Mouse (Mus musculus) cerebellum, postnatal 10 days (tissue): ENCODE results near the gene Sap30bp.

ENCODE experiments used
- DNase-seq, 2 experiments: peaks; one replicate each; pipeline ENCODE4 v3.0.0; 2021; ENCODE audit warnings: mixed read lengths in 2 of 2

Sap30bp gene

GRCm38 (mm10) chr11:115906116-115906515 lies 27.0 kb upstream of the Sap30bp start:
- no peak for DNase-seq

DNA sequence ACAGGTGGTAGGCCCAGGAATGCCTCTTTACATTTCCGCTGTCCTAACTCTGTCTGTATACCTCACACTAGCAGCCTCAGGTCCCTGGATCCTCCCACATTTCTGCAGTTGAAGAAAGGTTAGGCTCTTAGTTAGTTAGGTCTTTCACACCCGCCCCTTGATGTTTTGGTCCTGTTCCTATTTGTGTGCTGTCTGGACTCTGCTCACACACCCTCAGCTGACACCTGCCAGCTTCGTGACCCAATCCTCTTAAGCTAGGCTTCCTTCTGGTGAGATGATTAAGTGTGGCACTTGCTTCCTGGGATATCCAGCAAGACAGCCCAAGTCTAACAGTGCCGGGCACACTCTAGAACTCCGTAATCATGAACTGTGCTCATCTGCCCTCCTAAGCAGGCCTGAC lies 26.6 kb upstream of the Sap30bp start:
- DNase-seq: no peak

GRCm38 (mm10) chr11:115911134-115911561 lies 21.9 kb upstream of the Sap30bp start:
- no peak for DNase-seq

DNA sequence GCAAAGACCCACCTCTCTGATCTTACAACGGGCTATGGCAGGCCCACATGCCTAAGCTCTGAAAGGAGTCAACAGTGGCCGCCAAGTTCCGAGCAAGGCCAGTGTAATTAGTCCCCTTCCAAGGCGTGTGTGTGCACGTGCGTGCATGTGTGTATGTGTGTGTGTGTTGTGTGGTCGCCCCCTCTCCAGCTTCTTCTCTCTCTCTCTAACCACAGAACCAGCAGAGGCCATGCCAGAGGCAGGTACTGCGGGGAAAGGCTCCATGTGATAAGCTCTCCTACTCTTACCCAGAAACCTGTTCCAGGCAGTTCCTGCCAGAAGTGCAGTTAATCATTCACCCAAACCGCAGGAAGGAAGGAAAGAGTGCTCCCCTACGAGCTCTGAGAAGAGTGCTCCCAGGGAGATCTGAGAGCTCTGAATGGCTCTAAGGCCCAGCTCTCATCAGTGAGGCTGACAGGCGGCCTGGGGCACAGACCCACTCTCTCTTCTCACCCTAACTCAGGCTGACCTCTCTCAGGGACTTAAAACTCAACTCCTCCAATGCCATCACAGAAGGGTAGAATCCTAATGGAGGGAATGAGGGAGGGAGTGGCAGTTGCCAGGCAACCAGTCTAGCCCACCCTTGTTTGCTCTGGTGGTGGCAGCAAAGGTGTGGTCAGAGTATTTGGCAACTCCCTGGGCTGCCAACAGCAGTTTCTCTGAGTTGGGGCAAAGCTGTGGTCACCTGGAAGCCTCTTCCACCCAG lies 21.3 kb upstream of the Sap30bp start, which contains the start of gene Smim6:
Gene Smim6 (plus strand): TSS at position 386 of the 745 bp plus-strand sequence.
- no peak for DNase-seq

DNA sequence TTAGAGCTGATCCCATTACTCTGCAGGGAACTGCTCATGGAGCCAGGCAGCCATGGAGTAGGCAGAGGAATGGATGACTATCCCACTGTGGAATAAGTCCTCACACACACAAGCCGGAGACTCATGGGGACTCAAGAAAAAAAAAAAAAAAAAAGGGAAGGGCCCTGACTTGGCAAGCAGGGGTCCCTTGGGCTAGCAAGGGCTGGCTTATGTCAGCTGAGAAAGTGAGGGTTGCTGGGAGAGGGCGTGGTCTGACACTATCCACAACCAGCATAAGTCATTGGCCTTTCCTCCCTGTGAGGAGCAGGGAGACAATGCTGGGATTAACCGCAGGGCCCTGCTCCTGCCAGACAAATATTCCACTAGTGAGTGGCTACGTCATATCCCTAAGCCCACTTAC lies 16.5 kb upstream of the Sap30bp start:
- DNase-seq: no peak

- DNase-seq: no peak
Measured at GRCm38 (mm10) chr11:115918637-115919036, 14.4 kb upstream of the Sap30bp start.

DNA sequence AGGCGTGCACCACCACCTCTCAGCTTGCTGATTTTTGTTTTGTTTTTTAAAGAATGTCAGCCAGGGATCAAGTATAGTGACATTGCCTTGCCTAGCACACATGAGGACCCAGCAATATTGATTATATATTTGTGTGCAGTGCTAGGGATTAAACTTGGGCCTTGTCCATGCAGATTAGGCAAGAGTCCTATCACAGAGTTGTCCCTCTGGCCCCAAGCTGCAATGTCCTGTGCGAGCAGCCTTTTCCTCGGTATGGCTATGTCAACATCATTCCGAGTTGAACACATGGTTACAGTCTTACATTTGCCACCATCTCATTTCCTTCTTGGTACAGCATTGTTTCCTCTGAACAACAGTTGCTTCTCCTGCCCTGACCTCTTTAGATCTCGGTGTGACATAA lies 14.0 kb upstream of the Sap30bp start:
- no peak for DNase-seq

GRCm38 (mm10) chr11:115920110-115920818 lies 12.8 kb upstream of the Sap30bp start:
- DNase-seq: peak; percentile 75 to 80

DNA sequence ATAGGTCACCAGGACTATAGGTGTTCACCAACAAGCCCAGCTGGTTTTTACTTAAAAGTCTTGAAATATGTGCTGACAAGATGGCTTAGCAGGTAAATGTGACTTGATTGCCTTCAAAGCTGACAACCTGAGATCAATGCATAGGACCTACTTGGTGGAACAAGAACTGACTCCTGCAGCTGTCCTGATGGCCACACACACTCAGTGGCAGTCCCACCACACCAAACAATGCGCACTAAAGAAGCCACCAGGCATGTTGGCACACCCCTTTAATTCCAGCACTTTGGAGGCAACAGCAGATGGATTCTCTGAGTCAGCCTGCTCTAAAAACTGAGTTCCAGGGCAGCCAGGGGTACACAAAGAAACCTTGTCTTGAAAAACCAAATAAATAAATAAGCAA lies 11.1 kb upstream of the Sap30bp start:
- no peak for DNase-seq

DNA sequence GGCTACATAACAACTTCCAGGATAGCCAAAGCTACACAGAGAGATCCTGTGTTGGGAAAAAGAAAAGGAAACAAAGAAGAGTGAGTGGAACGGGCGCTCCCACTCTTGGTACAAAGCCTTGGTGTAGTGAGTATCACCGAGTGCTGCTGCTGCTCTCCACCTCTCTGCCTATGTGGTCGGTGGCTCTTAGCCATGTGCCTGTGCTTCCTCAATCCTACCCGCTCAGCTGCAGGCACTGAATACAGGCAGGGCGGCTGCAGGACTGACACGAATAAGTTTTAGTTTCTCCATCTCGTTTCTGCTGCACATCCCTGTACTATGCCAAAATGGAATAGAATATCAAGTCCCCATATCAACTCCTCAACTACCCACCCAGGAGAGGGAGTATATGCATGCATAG lies 4.1 kb upstream of the Sap30bp start:
- no peak for DNase-seq

GRCm38 (mm10) chr11:115929818-115930217 lies 3.3 kb upstream of the Sap30bp start:
- no peak for DNase-seq

GRCm38 (mm10) chr11:115931235-115931634 lies 1.8 kb upstream of the Sap30bp start:
- no peak for DNase-seq

DNA sequence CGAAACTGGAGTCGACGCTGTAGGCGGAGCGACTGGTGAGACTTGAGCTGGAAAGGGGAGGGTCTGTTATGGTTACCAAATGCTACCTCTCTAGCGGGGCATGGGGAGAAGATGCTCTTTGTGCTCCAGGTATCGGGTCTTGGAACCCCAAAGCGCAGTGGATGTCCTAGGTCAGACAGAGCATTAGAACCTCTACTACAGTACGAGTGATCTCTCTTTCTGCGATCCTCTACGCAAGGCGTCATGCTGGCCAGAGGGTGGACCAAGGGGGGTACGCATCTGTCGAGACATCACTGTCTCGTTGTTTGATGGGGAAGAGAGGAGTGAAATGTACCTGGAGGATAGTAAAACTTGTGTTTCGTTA lies 647 bp downstream of the Sap30bp start:
- DNase-seq: no peak

DNA sequence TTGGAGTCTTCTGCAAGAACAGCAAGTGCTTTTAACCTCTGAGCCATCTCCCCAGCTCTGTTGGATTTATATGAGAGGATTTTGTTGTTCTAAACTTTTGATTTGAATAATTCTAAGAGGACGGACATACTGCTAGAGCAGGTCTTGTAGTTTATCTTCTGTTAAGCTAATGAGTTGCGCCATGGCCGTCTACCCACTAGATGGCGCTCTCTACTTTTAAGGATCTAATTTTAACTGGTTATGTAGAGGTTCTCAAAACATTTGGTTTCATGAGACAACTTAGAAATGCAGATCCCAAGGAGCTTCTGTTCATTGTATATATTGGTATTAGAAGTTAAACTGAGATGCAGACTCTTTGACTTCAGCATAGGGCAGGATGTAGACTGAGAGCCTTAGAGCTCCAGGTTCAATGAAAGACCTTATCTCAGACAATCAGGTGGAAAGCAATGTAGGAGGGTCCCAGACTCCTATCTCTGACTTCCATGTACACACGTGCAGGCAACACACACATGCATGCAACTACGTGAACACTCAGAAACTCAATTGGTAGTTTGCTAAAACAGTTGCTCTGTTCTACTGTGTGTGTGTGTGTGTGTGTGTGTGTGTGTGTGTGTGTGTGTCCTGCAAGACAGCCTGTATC lies 6.7 kb downstream of the Sap30bp start:
- peak; percentile 78 to 87 for DNase-seq

DNA sequence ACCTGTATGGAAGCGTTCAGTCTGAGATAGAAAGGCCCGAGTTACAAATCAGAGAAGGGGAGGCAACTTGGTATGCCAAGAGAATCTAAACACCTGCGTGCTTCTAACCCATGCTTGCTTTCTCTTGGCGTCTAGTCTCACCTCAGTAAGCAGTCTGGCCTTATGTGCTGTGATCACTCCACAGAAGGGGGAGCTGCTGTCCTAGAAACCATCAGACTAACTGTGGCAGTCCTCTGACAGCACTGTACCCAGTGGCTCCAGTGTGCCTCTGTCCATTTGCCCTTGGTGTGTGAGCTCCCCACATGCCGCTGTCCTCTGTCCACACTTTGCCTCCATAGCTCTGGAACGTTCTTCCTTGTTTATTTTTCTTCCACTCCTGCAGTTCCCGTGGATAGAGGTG lies 8.9 kb downstream of the Sap30bp start:
- DNase-seq: no peak

DNA sequence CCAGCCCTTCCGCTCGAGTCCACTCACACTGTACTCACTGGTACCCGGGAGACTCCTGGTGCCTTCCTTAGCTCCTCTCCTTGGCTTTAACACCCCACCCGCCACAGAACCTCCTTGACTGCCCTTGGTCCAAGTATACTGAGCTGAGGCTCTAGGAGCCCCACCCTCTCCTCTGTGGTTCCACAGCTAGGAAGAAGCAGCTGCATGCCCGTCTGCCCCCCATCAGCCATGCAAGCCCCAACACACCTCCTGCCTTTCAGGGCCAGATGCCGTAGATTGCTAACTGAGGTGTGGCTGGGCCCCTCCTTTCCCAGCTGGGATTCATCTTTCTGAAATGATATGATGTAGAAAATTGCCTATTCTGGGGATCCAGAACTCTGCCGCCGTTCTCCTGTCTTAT lies 12.2 kb downstream of the Sap30bp start:
- DNase-seq: no peak

GRCm38 (mm10) chr11:115946221-115946828 lies 13.2 kb downstream of the Sap30bp start:
- no peak for DNase-seq

DNA sequence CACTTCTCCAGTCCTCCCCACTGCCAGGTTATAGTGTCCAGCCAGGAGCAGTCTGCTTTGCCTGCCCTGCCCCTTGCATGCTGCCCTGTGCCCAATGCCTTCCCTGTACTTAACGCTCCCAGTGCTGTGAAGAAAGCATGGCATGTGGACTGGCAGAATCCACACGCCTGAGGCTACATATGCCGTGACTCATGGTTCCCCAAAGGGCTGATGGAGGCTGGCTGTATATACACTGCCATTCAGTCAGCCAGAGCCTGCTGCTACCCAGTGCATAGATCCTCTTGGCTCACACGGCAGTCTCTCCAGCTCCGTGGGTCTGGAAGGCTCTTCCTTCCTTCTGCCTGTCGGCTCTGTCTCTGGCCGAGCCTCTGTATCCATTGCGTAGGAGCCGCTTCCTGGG lies 15.2 kb downstream of the Sap30bp start:
- no peak for DNase-seq

DNA sequence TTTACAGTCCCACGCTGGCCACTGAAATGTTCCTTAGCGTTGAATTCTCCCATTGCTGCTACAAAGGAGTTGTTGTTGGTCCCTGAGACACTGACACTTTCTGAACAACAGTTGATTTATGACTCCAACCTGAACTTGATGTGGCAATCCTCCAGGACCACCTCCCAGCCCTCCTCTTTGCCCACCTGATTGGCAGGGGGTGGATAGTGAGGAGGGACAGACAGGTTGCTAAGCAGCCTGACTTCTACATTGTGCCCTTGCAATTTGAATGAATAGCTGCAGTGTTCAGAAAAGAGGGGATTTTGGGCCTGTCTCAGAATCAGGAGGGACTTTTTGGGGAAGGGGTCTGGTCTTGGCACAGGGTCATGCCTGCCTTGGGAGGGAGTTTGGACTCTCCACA lies 17.6 kb downstream of the Sap30bp start:
- DNase-seq: no peak

DNA sequence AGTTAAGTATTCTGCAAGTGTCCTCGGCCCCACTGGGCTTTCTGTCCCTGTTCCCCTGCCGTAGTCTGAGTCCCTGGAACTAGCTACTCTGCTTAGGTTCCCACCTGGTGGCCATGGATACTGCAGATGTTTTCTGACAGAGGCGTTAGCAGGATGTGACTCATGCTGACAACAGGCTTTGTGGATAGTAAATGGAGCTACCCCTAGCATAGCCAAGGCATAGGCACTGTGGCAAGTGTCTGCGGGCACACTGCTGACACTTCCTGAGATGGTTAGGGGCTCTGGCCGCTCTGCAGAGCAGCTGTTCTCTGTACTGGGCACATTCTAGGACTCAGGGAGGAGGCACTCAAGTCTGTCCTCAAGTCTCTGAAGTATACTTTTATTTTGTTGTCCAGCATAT lies 21.6 kb downstream of the Sap30bp start:
- no peak for DNase-seq

DNA sequence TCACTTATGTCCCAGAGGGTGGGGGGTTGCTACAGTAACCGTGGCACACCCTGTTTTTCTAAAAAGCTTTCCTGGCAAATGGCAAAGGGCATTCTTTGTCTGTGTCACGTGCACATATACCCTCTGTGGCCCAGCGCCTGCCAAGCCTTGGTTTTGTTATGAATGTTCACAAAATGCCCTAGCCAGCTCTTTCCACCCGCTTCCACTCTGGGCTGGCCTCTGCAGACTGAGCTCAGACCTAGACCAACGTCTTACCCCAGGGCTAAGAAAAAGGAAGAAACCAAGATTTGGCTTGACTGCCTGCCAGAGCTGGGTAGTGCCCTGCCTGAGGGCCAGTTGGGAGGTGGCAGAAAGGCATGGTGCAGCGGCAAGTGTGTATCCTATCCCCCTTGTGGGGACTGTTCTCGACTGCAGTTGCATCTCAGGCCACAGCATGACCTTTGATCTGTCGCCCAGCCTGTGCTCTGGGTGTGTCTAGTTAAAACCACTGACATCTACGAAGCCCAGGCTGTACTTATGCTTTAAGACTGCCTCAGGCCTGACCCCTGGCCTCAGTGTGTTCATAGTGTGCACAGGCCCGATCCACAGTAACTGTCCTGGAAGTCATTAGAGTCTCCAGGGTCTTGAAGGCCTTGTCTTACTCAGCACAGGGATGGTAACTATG lies 22.2 kb downstream of the Sap30bp start:
- DNase-seq: peak; percentile 31 to 38

DNA sequence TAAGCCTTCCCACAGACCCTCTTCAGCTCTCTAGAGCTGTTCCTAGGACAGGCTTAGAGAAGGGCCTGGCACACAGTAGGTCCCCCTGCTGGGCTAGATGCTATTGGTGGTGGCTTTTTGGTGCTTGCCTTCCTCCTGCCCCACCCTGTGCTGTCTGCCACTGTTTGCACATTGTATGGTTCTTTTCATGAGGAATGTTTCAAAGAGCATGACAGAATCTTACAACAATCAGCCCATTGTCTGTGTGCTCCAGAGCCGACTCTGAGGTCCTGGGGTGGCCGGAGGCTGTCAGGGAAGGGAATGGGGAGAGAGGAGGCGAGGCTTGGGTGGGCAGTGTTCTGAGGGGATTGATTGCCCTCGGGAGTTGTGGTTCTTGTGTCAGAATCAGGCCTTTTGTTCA lies 23.4 kb downstream of the Sap30bp start:
- no peak for DNase-seq

DNA sequence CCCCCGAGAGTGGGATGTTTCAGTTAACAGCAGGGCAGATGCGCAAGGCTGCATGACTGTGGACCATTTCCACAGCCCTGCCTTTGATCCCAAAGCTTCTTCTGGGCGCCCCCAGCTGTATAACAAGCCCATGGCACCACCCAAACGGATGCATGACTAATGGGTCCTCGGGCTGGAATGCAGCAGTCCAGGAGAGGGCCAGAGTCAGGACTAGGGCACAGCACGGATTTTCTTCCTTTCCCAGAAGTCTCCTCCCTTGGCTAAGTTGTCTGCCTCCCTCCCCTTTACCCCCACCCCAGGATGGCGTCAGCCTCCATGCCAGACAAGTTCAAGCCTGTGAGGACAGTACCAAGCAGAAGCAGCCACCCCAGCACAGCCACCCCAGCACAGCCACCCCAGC lies 24.9 kb downstream of the Sap30bp start:
- no peak for DNase-seq
